Mouse (Mus musculus): Measurements from ENCODE around the gene Kif1bp. TPM values are rescaled to one million over a fixed set of nuclear protein-coding genes. Genes with fewer than 3 reads are reported as not detected.

Gene Kif1bp
- 42.3 TPM for polyA plus RNA-seq (2014; fragmentation: Illumina TruSeq; extraction: RNeasy Lipid Tissue Mini Kit (QIAGEN cat#74804); ENCODE audit: low read depth, low replicate concordance)

GRCm38 (mm10) chr10:62578338-62579100 lies at the start of gene Kif1bp:
Gene Kif1bp (minus strand): TSS chr10:62578457.

DNA sequence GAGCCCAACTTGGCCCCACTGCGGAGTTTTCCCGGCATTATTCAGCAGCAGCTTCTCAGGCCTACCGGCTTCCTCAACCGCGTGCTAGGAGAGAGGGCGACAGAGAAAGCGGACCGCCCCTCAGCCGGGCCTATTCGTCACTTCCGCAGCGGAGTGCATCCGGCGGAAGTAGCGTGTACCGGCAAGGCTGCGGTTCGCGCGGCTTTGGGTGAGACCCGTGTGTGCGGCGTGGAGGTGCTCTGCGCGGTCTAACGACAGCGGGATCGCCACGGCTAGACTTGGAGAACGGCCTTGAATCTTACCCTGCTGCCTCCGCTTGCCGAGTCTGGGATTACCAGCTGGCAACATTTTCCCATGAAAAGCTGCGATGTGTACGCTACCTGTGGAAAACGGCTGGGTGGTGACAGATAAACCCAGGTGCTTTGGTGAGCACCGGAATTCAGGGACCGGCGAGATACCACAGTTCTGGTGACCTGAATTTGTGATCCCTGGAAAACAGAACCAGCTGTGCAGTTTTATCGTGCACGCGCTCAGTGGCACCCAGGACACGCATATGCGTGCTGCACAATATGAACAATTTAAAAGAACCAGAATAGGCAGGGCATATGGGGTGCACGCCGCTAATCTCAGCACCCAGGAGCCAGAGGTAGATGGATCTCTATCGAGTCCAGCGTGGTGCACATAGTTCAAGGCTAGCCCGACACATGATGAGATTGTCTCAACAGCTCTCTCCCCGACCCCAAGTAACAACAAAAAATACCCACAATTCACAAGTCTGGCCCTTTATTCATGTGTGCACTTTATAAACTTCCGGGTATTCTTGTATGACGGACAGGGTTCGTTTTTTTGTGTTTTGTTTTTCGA lies 24.2 kb upstream of the Kif1bp start, which contains the start of gene Ddx21:
Gene Ddx21 (minus strand): TSS at position 105 of the 864 bp plus-strand sequence.

DNA sequence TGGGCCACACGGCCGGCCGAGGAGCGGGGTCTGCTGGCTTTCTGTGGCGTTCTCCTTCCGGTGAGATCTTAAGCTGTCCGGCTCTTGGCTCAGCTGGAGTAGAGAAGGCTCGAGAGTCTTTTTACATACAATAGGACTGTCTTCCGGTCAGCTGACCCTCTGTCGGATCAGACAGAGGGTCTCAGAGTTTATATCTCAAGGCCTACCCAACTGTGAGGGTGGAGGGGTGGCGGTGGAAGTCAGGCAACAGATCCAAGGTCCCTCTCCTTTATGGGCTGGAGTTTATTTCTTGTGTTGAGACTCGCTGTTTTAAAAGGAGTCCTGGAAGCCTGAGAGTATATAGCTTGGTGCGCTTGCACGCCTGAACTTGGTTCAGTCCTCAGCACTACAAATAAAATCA lies 50.9 kb downstream of the Kif1bp start, which contains the start of gene Srgn:
Gene Srgn (minus strand): TSS at position 101 of the 400 bp plus-strand sequence.

Other genes with a start within 250 kb of the Kif1bp start
- 53.4 TPM for gene Hk1, start 198.5 kb downstream of the Kif1bp start, polyA plus RNA-seq (2014; fragmentation: Illumina TruSeq; extraction: RNeasy Lipid Tissue Mini Kit (QIAGEN cat#74804); ENCODE audit: low read depth, low replicate concordance)
- gene Hkdc1, start 156.0 kb downstream of the Kif1bp start, polyA plus RNA-seq (2014; fragmentation: Illumina TruSeq; extraction: RNeasy Lipid Tissue Mini Kit (QIAGEN cat#74804); ENCODE audit: low read depth, low replicate concordance), result 0.30 TPM
- 0.16 TPM for gene 4930507D05Rik, start 129.0 kb downstream of the Kif1bp start, polyA plus RNA-seq (2014; fragmentation: Illumina TruSeq; extraction: RNeasy Lipid Tissue Mini Kit (QIAGEN cat#74804); ENCODE audit: low read depth, low replicate concordance)
- 18.3 TPM for gene Supv3l1, start 128.7 kb downstream of the Kif1bp start, polyA plus RNA-seq (2014; fragmentation: Illumina TruSeq; extraction: RNeasy Lipid Tissue Mini Kit (QIAGEN cat#74804); ENCODE audit: low read depth, low replicate concordance)
- 53.9 TPM for gene Vps26a, start 91.7 kb downstream of the Kif1bp start, polyA plus RNA-seq (2014; fragmentation: Illumina TruSeq; extraction: RNeasy Lipid Tissue Mini Kit (QIAGEN cat#74804); ENCODE audit: low read depth, low replicate concordance)
- 150 TPM for gene Srgn, start 51.0 kb downstream of the Kif1bp start, polyA plus RNA-seq (2014; fragmentation: Illumina TruSeq; extraction: RNeasy Lipid Tissue Mini Kit (QIAGEN cat#74804); ENCODE audit: low read depth, low replicate concordance)
- 30.8 TPM for gene Ddx21, start 23.8 kb upstream of the Kif1bp start, polyA plus RNA-seq (2014; fragmentation: Illumina TruSeq; extraction: RNeasy Lipid Tissue Mini Kit (QIAGEN cat#74804); ENCODE audit: low read depth, low replicate concordance)
- 81.3 TPM for gene Ddx50, start 72.8 kb upstream of the Kif1bp start, polyA plus RNA-seq (2014; fragmentation: Illumina TruSeq; extraction: RNeasy Lipid Tissue Mini Kit (QIAGEN cat#74804); ENCODE audit: low read depth, low replicate concordance)
- 1.8 TPM for gene Stox1, start 147.7 kb upstream of the Kif1bp start, polyA plus RNA-seq (2014; fragmentation: Illumina TruSeq; extraction: RNeasy Lipid Tissue Mini Kit (QIAGEN cat#74804); ENCODE audit: low read depth, low replicate concordance)
- 38.4 TPM for gene Ccar1, start 213.8 kb upstream of the Kif1bp start, polyA plus RNA-seq (2014; fragmentation: Illumina TruSeq; extraction: RNeasy Lipid Tissue Mini Kit (QIAGEN cat#74804); ENCODE audit: low read depth, low replicate concordance)

Measured in adipose tissue, adult 10 weeks (tissue).